Mouse (Mus musculus): ENCODE measurements at regions not wholly inside any gene's neighbourhood (a gene's known extent, or its start where the extent isn't known, plus 50 kb on each side); places are given as distances from the start of the nearest gene placed in this dataset.

DNA sequence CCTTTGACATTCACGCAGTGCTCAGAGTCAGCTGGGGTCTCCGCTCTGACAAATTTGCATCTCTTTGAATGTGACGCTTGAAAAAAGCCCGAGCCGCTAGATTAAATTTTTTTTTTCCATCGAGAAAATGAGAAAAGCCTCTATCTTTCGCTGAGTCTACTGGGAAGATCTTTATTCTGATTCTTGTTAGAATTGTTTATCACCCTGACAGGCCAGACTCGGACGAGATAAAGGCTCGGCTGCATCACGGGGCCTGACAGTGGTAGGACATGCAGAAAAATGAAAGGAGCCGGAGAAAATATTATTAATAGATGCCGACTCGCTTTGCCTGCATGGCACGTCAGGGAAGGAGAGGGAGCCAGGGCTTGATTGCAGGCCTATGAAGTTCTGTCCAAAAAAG lies 616.8 kb downstream of the Vrk1 start:
- Histone ChIP-seq H3K27me3 (ENCODE audit: control insufficient read depth in 1 of 2, insufficient read depth in 2 of 2, low read length in 2 of 2) (no peaks in the 10 kb centered on the region), H3K9me3 (replicated peaks; ENCODE audit: insufficient read depth, low read length) (no peaks in the 10 kb centered on the region), H3K27ac (ENCODE audit: control insufficient read depth, low read depth, low read length) (no peak overlapping the region), H3K4me1 (ENCODE audit: control insufficient read depth in 1 of 2, insufficient read depth in 2 of 2, low read length in 2 of 2) (no peaks in the 10 kb centered on the region), H3K79me2 (ENCODE audit: control insufficient read depth, insufficient read depth, low read length, poor library complexity) (no peaks in the 10 kb centered on the region), H3K9ac (ENCODE audit: control insufficient read depth, low read depth, low read length, poor library complexity, severe bottlenecking) (no peak overlapping the region), H3K36me3 (ENCODE audit: control insufficient read depth in 1 of 2, insufficient read depth in 2 of 2, low read length in 2 of 2) (no peaks in the 10 kb centered on the region), H3K4me3 (ENCODE audit: control insufficient read depth in 1 of 2, insufficient read depth in 1 of 2, low read depth in 2 of 2, low read length in 2 of 2) (no peak overlapping the region)
- TF ChIP-seq UBTF (IDR thresholded peaks at IDR 0.05; ENCODE audit: borderline replicate concordance, insufficient read depth, low read depth, low read length) (no peak), E2F4 (IDR thresholded peaks at IDR 0.05; ENCODE audit: borderline replicate concordance, low read depth, low read length) (no peak), USF1 (IDR thresholded peaks at IDR 0.05; ENCODE audit: low read depth, low read length) (no peak), ZC3H11A (IDR thresholded peaks at IDR 0.05; ENCODE audit: low read depth, low read length) (no peak), MXI1 (IDR thresholded peaks at IDR 0.05; ENCODE audit: low read depth, low read length) (no peak), MAZ (IDR thresholded peaks at IDR 0.05; ENCODE audit: low read depth, low read length) (no peak), ELF1 (IDR thresholded peaks at IDR 0.05; ENCODE audit: low read depth, low read length) (no peak), GATA1 (IDR thresholded peaks at IDR 0.05; ENCODE audit: low read depth, low read length) (no peak), MYB (IDR thresholded peaks at IDR 0.05; ENCODE audit: low read depth, low read length) (no peak), TBP (IDR thresholded peaks at IDR 0.05; ENCODE audit: low read depth, low read length) (no peak), MYC (IDR thresholded peaks at IDR 0.05; ENCODE audit: low read depth, low read length) (no peak), ZMIZ1 (IDR thresholded peaks at IDR 0.05; ENCODE audit: low read depth, low read length) (no peak), RAD21 (IDR thresholded peaks at IDR 0.05; ENCODE audit: low read depth, low read length) (no peak), NRF1 (IDR thresholded peaks at IDR 0.05; ENCODE audit: insufficient read depth, low read depth, low read length, poor library complexity, severe bottlenecking) (no peak)
- DNase-seq (ENCODE audit: low read depth, low spot score) = no peak

DNA sequence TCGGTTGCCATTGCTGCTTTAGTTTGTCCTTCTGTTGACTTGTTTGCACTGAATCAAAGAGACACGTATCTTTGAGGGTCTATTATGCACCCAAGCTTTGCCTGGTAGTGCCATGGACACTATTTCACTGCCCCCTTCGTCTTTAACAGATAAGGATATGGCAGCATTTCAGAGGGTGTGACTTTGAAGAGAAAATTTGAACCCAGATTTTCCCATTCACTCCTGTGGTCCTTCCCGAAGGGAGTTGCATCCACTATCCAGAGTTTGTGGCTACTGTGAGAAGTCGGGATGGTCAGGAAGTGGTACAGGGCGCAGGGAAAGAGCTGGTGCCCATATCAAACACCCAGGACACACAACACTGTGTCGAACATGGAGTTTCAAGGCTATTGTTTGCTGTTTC lies 622.5 kb downstream of the Vrk1 start:
- Histone ChIP-seq H3K79me2 (ENCODE audit: control insufficient read depth, insufficient read depth, low read length, poor library complexity) (no peaks in the 10 kb centered on the region), H3K9me3 (replicated peaks; ENCODE audit: insufficient read depth, low read length) (no peaks in the 10 kb centered on the region), H3K9ac (ENCODE audit: control insufficient read depth, low read depth, low read length, poor library complexity, severe bottlenecking) (no peak overlapping the region), H3K27ac (ENCODE audit: control insufficient read depth, low read depth, low read length) (no peak overlapping the region), H3K4me3 (ENCODE audit: control insufficient read depth in 1 of 2, insufficient read depth in 1 of 2, low read depth in 2 of 2, low read length in 2 of 2) (no peak overlapping the region), H3K27me3 (ENCODE audit: control insufficient read depth in 1 of 2, insufficient read depth in 2 of 2, low read length in 2 of 2) (no peaks in the 10 kb centered on the region), H3K4me1 (ENCODE audit: control insufficient read depth in 1 of 2, insufficient read depth in 2 of 2, low read length in 2 of 2) (no peaks in the 10 kb centered on the region), H3K36me3 (ENCODE audit: control insufficient read depth in 1 of 2, insufficient read depth in 2 of 2, low read length in 2 of 2) (no peaks in the 10 kb centered on the region)
- no peak for TF ChIP-seq MAFK (IDR thresholded peaks at IDR 0.05; ENCODE audit: borderline replicate concordance, low read depth, low read length)
- no peak for TF ChIP-seq GATA1 (IDR thresholded peaks at IDR 0.05; ENCODE audit: low read depth, low read length)
- TF ChIP-seq EP300 (IDR thresholded peaks at IDR 0.05; ENCODE audit: low read depth in 1 of 2, low read length in 2 of 2) = no peak
- TF ChIP-seq KAT2A (conservative IDR thresholded peaks at IDR 0.05; ENCODE audit: low read depth, low read length) = no peak
- no peak for TF ChIP-seq POLR2A (IDR thresholded peaks at IDR 0.05; ENCODE audit: control insufficient read depth in 1 of 2, insufficient read depth in 1 of 2, low read depth in 1 of 2, low read length in 2 of 2, poor library complexity in 1 of 2)
- TF ChIP-seq CHD1 (IDR thresholded peaks at IDR 0.05; ENCODE audit: low read depth, low read length) = no peak
- TF ChIP-seq TCF12 (IDR thresholded peaks at IDR 0.05; ENCODE audit: low read depth, low read length) = no peak
- TF ChIP-seq ETS1 (IDR thresholded peaks at IDR 0.05; ENCODE audit: low read depth, low read length) = no peak
- no peak for TF ChIP-seq HCFC1 (IDR thresholded peaks at IDR 0.05; ENCODE audit: low read depth, low read length)
- TF ChIP-seq MYC (IDR thresholded peaks at IDR 0.05; ENCODE audit: low read depth, low read length) = no peak
- no peak for TF ChIP-seq TAL1 (IDR thresholded peaks at IDR 0.05; ENCODE audit: low read length)
- no peak for TF ChIP-seq ZMIZ1 (IDR thresholded peaks at IDR 0.05; ENCODE audit: low read depth, low read length)
- no peak for TF ChIP-seq USF1 (IDR thresholded peaks at IDR 0.05; ENCODE audit: low read depth, low read length)
- no peak for TF ChIP-seq GABPA (IDR thresholded peaks at IDR 0.05; ENCODE audit: low read depth, low read length)
- TF ChIP-seq RCOR1 (IDR thresholded peaks at IDR 0.05; ENCODE audit: low read depth, low read length) = no peak
- no peak for TF ChIP-seq POLR2AphosphoS2 (IDR thresholded peaks at IDR 0.05; ENCODE audit: low read length)
- no peak for DNase-seq (ENCODE audit: low read depth, low spot score)
